Mouse (Mus musculus) CD4-positive, CD25-positive, alpha-beta regulatory T cell, adult 9 weeks (primary cell): ENCODE results near the gene Carmil3. TPM values are rescaled to one million over a fixed set of nuclear protein-coding genes. Genes with fewer than 3 reads are reported as not detected.

Source experiments
- polyA plus RNA-seq: library from polyadenylated mRNA; unstranded; fragments of 100-300 nt; shearing (Covaris generic); gene quantifications from one replicate; pipeline ENCODE4 v1.2.1, GENCODE M21; 2017

The Carmil3 gene
- polyA plus RNA-seq = not detected

DNA sequence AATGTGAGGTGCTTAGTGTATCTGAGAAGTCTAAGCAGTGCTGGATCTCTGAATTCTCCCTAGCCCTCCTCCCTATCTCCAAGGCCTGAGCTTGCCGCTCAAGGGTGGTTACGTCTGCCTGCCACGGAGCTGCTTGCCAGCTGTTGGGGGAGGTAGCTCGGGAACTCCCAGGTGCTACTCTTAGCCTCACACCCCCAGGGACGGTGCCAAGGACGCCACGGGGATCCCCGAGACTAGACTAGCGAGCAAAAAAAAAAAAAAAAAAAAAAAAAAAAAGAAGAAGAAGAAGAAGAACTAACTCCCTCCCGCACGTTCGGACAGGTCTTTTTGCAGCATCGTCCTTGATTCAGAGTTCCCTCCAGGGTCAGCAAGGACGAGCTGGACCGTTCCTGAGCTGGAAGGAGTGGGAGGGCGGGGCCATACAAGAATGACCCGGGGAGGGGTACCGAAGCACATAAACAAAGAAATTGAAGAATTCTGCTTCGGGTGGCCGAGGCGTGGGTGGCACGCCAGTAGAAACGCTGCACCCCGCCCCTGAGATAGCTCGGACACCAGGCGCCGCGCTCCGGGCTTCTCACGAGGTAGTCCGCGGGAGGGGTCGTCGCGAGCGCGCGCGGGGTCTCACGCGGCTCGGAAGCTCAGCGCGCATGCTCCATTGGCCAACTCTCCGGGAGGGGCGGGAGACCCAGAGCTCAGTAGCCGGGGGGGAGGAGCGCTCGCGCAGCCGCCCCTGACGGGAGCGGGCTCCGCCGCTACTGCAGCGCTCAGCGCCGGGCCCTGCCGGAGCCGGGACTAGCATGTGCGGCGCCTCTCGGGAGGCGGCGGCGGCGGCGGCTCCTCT, at the start of gene Carmil3:
Gene Carmil3, plus strand, starts transcription at position 291 of the 841 bp plus-strand sequence.

DNA sequence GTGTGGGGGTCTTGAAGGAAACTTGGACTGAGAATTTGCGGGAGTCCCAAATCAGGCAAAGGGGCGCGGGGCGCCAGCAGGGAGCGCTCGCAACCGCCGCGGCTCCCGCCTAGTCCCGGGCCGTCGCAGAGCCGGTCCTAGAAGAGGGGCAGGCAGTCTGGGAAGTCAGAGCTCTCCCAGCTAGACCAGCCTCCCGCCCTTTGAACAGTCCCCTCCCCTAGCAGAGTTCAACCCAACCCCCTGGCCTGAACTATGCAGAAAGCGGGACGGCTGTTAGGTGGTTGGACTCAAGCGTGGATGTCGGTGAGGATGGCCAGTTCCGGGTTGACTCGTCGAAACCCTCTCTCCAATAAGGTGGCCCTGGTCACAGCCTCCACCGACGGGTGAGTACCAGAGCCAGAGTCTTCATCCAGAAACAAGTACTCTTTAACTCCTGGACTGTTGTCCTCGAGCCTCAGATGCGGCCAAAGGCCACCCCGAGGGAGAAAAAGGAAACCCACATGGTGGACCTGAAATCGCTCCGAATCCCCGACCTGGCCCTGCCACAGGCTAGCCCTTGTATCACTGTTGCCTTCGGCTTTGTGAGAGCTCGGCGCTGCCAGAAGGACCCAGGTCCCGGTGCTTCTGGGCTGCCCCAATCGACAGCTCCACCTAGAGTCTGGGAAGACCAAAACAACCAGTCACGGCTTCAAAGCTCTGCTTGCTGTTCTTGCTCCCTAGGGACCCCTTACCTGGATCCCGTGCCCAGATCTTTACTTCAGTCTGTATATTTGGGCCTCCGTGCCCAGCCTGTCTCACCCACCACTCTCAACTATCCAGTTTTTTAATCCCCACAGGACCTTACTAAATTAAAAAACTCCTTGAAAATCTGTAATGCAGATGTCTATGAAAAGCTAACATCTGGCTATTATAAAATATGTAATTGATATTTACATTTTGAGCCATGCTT, 11.5 kb upstream of the Carmil3 start, which contains the start of gene Dhrs4:
Gene Dhrs4, plus strand, starts transcription at position 108 of the 949 bp plus-strand sequence.

DNA sequence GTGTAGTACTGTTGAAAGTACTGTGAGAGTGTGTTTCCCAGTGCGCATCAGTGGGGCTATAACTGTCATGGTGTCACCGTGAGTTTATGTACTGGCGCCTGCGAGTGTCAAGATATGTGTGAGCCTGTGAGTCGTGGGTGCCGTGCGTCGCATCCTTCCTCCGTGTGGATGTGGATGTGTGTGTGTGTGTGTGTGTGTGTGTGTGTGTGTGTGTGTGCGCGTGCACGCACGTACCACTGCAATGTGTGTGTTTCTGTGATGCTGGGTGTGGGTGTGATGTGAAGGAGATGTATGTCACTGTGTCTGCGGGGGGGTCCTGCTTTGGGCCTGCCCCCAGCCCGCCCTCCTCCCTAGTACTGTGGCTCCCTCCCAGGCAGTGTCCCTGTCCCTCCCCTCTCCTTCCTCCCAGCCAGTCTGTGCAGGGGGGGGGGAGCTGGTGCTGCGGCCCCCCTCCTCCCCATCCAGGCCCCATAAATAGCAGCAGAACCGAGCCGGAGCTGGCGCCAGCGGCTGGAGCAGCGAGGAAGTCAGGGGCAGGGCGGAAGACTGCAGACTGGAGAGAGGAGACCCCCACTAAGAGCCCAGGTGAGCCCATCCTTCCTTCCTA, 19.8 kb downstream of the Carmil3 start, which contains the start of gene Cpne6:
Gene Cpne6, plus strand, starts transcription at position 321 of the 607 bp plus-strand sequence.

DNA sequence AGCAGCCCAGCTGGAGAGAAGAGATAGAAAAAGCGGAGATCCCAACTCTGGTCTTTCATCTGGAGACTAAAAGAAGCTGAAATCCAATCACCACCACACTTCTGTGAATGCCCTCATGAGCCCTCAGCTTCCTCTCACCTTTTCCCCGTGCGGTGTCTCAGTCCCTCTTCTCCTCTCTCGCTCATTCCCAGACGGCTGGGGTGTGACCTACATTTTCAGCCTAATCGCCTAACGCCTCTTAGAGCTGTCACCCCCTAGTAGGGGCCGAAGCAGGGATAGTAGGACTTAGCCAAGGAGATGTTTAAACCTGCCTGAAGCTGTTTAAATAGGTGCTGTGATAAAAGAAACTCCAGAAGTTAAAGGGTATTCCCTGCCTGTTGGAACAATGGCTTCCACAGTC, 34.3 kb downstream of the Carmil3 start, which contains the start of gene Nrl:
Gene Nrl, minus strand, starts transcription at position 197 of the 400 bp plus-strand sequence.

DNA sequence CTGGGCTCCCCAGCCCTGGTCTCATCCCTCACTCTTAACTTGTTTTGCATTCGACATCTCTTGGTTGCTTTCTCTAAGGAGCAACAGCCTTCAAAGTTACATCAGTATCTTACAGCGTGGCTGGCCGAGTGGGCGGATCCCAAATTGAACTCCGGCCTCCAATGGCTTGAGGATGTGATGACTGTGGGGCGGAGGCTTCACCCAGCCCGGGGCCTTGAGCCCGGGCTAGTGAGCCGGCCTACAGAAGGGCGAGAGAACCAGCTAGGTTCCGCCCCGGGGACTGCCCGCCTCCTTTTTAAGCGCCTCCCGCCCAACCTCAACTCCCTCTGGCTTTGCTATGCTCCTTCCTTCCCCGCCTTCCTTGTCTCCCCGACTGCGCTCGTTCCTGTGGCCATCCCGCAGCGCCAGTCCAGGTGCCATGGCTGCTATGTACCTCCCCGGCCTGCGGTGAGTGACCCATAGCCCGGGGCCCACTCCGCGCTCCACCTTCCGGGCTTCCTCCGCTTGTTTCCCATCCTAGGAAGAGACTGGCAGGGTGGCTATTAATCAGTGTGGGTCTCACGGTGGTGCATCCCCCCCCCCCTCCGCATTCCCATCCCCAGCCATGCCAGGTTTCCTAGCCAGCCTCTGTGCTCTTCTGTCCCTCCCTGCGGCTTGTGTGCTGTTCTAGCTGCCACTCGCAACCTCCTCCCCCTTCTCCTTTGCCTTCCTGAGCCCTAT, 49.8 kb downstream of the Carmil3 start, which contains the start of gene Pck2:
Gene Pck2, plus strand, starts transcription at position 200 of the 720 bp plus-strand sequence.

Other genes with a start within 250 kb of the Carmil3 start
- gene Dhrs4, start 11.9 kb upstream of the Carmil3 start, polyA plus RNA-seq = 47.2 TPM
- not detected for gene Cpne6, start 19.8 kb downstream of the Carmil3 start, polyA plus RNA-seq
- 0.12 TPM for gene Nrl, start 34.3 kb downstream of the Carmil3 start, polyA plus RNA-seq
- 48.4 TPM for gene Pck2, start 49.6 kb downstream of the Carmil3 start, polyA plus RNA-seq
- gene Dcaf11, start 69.4 kb downstream of the Carmil3 start, polyA plus RNA-seq = 170 TPM
- gene A730061H03Rik, start 69.8 kb downstream of the Carmil3 start, polyA plus RNA-seq = 4.8 TPM
- not detected for gene Fitm1, start 85.0 kb downstream of the Carmil3 start, polyA plus RNA-seq
- gene Psme1, start 87.5 kb downstream of the Carmil3 start, polyA plus RNA-seq = 1,184 TPM
- 48.1 TPM for gene Emc9, start 94.7 kb downstream of the Carmil3 start, polyA plus RNA-seq
- gene Psme2, start 100.5 kb downstream of the Carmil3 start, polyA plus RNA-seq = 937 TPM
- gene Rnf31, start 101.1 kb downstream of the Carmil3 start, polyA plus RNA-seq = 64.3 TPM
- 237 TPM for gene Irf9, start 112.9 kb downstream of the Carmil3 start, polyA plus RNA-seq
- gene Rec8, start 127.4 kb downstream of the Carmil3 start, polyA plus RNA-seq = 8.1 TPM
- gene Ipo4, start 145.3 kb downstream of the Carmil3 start, polyA plus RNA-seq = 53.3 TPM
- 2.8 TPM for gene Gm49378, start 147.2 kb downstream of the Carmil3 start, polyA plus RNA-seq
- 96.0 TPM for gene Tm9sf1, start 153.2 kb downstream of the Carmil3 start, polyA plus RNA-seq
- gene Tssk4, start 159.5 kb downstream of the Carmil3 start, polyA plus RNA-seq = 1.6 TPM
- gene Mdp1, start 169.9 kb downstream of the Carmil3 start, polyA plus RNA-seq = 112 TPM
- 58.4 TPM for gene Gmpr2, start 181.3 kb downstream of the Carmil3 start, polyA plus RNA-seq
- gene Nedd8, start 181.5 kb downstream of the Carmil3 start, polyA plus RNA-seq = 496 TPM
- gene Tinf2, start 191.2 kb downstream of the Carmil3 start, polyA plus RNA-seq = 66.3 TPM
- gene Tgm1, start 223.3 kb downstream of the Carmil3 start, polyA plus RNA-seq = 0.26 TPM
- gene Rabggta, start 231.6 kb downstream of the Carmil3 start, polyA plus RNA-seq = 90.8 TPM